Mouse (Mus musculus): ENCODE results near the gene Man2b1. TPM values are rescaled to one million over a fixed set of nuclear protein-coding genes. Genes with fewer than 3 reads are reported as not detected.

Man2b1 gene
- polyA plus RNA-seq (2016; fragmentation: Nextera tagmentation; extraction: Ambion mirVana), result 33.2 and 34.8 TPM in 2 replicates

DNA sequence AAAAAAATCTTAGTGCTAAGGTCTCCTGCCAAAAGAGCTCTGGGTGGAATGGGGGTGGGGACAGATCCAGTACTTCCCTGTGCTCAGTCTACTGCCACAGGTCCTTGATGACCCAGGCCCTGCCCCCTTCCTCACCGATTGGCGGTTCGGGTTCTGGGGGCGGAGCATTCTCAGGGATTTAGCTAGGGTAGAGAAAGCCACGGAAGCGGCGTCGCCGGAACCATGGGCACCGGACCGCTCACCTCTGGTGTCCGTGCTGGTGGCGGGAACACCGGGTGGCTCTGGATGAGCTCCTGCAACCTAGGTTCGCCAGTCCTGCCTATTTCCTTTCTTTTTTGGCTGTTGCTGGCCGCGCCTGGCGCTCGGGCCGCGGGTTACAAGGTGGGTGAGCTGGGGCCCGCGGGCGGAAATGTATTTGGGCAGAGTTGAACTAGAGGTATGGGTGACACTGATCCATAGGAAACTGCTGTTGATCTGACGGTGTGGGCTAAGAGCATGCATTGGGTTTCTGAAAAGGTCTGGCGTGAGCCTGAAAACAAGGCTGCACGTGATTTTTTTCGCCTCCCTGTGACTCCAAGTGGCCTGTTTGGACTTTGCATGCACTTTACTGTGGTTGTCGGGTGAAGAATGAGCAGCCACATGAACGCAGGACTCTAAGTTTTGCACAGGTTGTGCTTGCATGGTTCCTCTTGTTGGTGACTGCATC lies at the start of gene Man2b1:
Man2b1 (plus strand) TSS at position 163 of the 706 bp plus-strand sequence.
- Histone ChIP-seq H3K4me1 (replicated peaks) (peaks cover 45% of the 10 kb centered on the region), H3K9ac (peak within 1 kb of the TSS; percentile 82), H3K36me3 (peaks cover 36% of the 10 kb centered on the region), H3K4me2 (peak within 1 kb of the TSS; percentile 91), H3K4me3 (peak within 1 kb of the TSS; percentile 74), H3K27ac (ENCODE audit: poor library complexity, severe bottlenecking) (peak within 1 kb of the TSS; percentile 38), H3K9me3 (replicated peaks) (no peaks in the 10 kb centered on the region), H3K27me3 (replicated peaks) (no peaks in the 10 kb centered on the region)
- ATAC-seq (ENCODE audit: insufficient number of reproducible peaks, low FRiP score), result peak; percentile 86
- WGBS, result under 1% methylated on average over 30 of the region's 30 CpGs

DNA sequence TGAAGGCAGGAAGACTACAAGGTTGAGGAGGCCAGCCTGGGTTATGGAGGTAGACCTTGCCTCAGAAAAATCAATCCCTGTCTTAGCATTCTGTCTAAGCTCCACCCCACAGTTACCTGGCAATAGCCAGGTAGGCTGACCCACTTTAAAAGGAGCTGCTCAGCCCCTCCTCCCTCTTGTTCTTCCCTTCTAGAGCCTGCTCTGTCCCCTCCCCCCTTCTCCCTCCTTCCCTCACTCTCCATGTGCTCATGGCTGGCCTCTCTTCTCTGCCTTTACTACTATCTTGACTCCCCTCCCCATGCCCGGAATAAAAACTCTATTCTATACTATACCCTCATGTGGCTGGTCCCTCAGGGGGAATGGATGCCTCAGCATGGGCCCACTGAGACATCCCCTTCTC lies 49.2 kb upstream of the Man2b1 start:
- H3K9me3 ChIP-seq (replicated peaks), result no peaks in the 10 kb centered on the region
- 66% methylated on average over 1 of the region's 1 CpGs for WGBS
- H3K4me1 ChIP-seq (replicated peaks), result peaks cover 31% of the 10 kb centered on the region
- no peaks in the 10 kb centered on the region for H3K27me3 ChIP-seq (replicated peaks)
- no peak for ATAC-seq (ENCODE audit: insufficient number of reproducible peaks, low FRiP score)
- H3K36me3 ChIP-seq, result peaks cover 47% of the 10 kb centered on the region
- no peak overlapping the region for H3K4me3 ChIP-seq
- no peak overlapping the region for H3K27ac ChIP-seq (ENCODE audit: poor library complexity, severe bottlenecking)
- H3K4me2 ChIP-seq, result no peak overlapping the region
- H3K9ac ChIP-seq, result no peak overlapping the region

DNA sequence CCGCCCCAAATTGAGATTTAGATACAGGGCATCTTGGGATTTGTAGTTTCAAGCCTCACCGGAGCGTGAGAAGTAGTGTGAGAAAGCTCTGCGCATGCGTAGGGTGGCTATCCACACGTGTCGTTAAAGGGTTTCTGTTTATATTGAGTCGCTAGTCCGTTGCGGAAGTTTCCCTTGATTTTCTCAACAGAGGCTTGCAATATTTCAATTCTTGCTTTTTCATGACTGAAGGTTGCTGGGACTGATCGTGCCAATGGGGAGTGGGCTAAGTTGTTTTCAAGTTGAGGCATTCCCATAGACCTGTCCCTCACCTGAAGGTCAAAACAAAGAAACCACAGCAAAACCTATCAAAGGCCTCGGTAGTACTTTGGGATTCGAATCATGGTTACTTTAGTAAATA lies 48.3 kb upstream of the Man2b1 start:
- peaks cover 24% of the 10 kb centered on the region for H3K4me1 ChIP-seq (replicated peaks)
- H3K4me2 ChIP-seq, result peak overlapping the region; percentile 92
- no peaks in the 10 kb centered on the region for H3K27me3 ChIP-seq (replicated peaks)
- peak overlapping the region; percentile 92 for H3K4me3 ChIP-seq
- no peak for ATAC-seq (ENCODE audit: insufficient number of reproducible peaks, low FRiP score)
- peak overlapping the region; percentile 73 for H3K9ac ChIP-seq
- WGBS, result 2% methylated on average over 13 of the region's 13 CpGs
- H3K36me3 ChIP-seq, result peaks cover 41% of the 10 kb centered on the region
- H3K9me3 ChIP-seq (replicated peaks), result no peaks in the 10 kb centered on the region
- peak overlapping the region; percentile 16; the same call in 1 of the 2 replicates for H3K27ac ChIP-seq (ENCODE audit: poor library complexity, severe bottlenecking)

DNA sequence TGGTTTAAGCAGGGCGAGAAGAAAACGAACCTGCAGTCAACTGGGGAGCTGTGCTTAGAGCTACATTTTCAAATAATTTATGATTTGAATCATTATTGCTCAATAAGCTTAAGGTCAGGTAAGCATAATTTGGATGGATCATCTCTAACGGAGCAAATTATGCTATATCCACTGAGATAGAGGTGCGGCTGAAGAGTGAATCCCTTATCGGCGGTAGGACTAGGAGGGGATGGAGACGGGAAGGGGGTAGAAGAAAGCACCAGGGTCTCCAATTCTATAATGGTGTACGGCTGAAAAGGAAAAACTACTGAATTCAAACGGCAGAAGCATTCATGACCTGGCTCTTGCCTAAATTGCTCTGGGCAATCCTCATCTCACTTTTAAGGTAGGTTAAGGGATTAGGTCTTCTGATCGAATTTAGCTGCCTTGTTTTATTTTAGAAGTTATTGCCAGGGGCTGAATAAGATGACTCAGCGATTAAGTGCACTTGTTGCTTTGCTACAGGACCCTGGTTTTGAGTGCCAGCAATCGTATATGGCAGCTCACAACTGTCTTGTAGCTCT lies 47.8 kb upstream of the Man2b1 start:
- WGBS, result 4% methylated on average over 12 of the region's 12 CpGs
- Histone ChIP-seq H3K36me3 (peaks cover 41% of the 10 kb centered on the region), H3K9ac (peak overlapping the region; percentile 73), H3K4me2 (peak overlapping the region; percentile 92), H3K27ac (ENCODE audit: poor library complexity, severe bottlenecking) (peak overlapping the region; percentile 72), H3K27me3 (replicated peaks) (no peaks in the 10 kb centered on the region), H3K9me3 (replicated peaks) (no peaks in the 10 kb centered on the region), H3K4me1 (replicated peaks) (peaks cover 24% of the 10 kb centered on the region), H3K4me3 (peak overlapping the region; percentile 92)
- no peak for ATAC-seq (ENCODE audit: insufficient number of reproducible peaks, low FRiP score)

DNA sequence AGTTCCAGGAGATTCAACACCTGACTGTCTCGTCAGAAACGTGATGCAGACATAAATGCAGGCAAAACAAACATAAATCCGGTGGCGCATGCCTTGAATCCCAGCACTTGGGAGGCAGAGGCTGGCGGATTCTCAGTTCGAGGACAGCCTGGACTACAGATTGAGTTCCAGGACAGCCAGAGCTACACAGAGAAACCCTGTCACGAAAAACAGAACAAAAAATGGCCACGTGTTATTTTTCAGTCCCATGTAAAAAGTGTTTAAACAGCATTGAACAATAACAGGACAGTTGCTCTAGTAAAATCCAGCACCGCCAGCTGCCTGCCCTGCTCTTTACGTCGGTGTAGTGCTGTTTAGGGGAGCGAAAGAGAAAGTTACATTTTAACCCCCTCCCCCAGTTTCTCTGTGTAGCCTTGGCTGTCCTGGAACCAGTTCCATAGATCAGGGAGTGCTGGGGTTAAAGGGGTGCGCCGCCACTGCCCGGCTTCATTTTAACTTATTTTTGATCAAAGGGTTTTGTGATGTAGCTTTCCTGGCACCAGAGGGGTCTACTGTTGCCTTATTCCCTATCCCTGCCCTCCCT lies 47.3 kb upstream of the Man2b1 start:
- WGBS, result under 1% methylated on average over 15 of the region's 15 CpGs
- Histone ChIP-seq H3K4me3 (peak overlapping the region; percentile 92), H3K9ac (peak overlapping the region; percentile 73), H3K4me2 (peak overlapping the region; percentile 92), H3K27me3 (replicated peaks) (no peaks in the 10 kb centered on the region), H3K36me3 (peaks cover 42% of the 10 kb centered on the region), H3K9me3 (replicated peaks) (no peaks in the 10 kb centered on the region), H3K27ac (ENCODE audit: poor library complexity, severe bottlenecking) (peak overlapping the region; percentile 72), H3K4me1 (replicated peaks) (peaks cover 24% of the 10 kb centered on the region)
- no peak for ATAC-seq (ENCODE audit: insufficient number of reproducible peaks, low FRiP score)

DNA sequence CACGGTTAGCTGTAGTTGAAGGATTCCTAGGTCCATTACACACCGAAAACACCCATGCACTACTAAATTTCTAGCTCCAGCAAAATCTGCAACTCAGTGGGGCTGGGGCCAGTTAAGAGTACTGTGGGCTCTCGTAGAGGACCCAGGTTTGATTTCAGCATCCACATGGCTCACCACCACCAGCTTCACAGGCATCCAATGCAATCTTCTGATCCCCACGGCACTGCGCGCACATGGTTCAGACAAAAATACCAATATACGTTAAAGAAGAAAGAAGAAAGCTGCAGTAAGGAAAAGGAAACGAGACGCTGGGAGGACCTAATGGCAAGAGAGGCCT lies 46.7 kb upstream of the Man2b1 start:
- peaks cover 43% of the 10 kb centered on the region for H3K36me3 ChIP-seq
- H3K9me3 ChIP-seq (replicated peaks), result no peaks in the 10 kb centered on the region
- peak overlapping the region; percentile 72 for H3K27ac ChIP-seq (ENCODE audit: poor library complexity, severe bottlenecking)
- H3K27me3 ChIP-seq (replicated peaks), result no peaks in the 10 kb centered on the region
- peaks cover 24% of the 10 kb centered on the region for H3K4me1 ChIP-seq (replicated peaks)
- WGBS, result 0% methylated on average over 9 of the region's 9 CpGs
- peak; percentile 9 for ATAC-seq (ENCODE audit: insufficient number of reproducible peaks, low FRiP score)
- peak overlapping the region; percentile 73 for H3K9ac ChIP-seq
- H3K4me3 ChIP-seq, result peak overlapping the region; percentile 92
- peak overlapping the region; percentile 92 for H3K4me2 ChIP-seq

DNA sequence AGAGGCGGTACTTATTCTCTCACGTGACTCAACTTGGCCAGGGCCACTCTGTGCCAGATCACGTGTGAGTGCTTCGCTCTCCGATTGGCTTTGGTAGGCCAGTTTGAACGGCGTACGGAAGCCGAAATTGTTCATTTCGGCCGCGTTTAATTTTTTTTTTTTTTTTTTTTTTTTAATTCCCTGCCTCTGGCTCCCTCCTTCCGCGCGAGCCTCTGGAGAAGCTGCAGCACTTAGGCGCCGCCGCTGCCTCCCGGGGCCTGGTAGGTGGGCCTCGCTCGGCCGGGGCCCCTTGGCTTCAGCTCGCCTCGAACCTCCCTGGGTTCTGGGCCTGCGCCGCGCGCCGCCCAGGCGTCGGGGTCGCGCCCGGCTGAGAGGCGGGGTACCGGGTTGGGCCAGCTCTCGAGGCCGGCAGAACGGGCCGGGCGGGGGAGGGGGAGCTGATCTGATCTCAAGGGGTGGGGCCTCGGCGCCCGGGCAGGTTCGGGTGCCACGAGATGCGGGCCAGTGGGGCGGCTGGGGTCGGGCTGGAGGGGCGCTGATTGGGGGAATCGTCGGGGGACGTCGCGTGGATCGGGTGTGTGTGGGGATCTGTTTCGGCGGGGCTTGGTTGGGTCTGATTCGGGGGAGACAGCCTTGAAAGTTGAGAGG lies 46.2 kb upstream of the Man2b1 start, which contains the start of gene Tnpo2:
Tnpo2 (plus strand) TSS at position 198 of the 648 bp plus-strand sequence.
- no peaks in the 10 kb centered on the region for H3K9me3 ChIP-seq (replicated peaks)
- peak within 1 kb of the TSS; percentile 92 for H3K4me3 ChIP-seq
- peaks cover 43% of the 10 kb centered on the region for H3K36me3 ChIP-seq
- under 1% methylated on average over 59 of the region's 59 CpGs for WGBS
- H3K27ac ChIP-seq (ENCODE audit: poor library complexity, severe bottlenecking), result peak within 1 kb of the TSS; percentile 99
- H3K4me1 ChIP-seq (replicated peaks), result peaks cover 24% of the 10 kb centered on the region
- no peaks in the 10 kb centered on the region for H3K27me3 ChIP-seq (replicated peaks)
- peak within 1 kb of the TSS; percentile 92 for H3K4me2 ChIP-seq
- ATAC-seq (ENCODE audit: insufficient number of reproducible peaks, low FRiP score), result peak; percentile 94
- H3K9ac ChIP-seq, result peak within 1 kb of the TSS; percentile 95

DNA sequence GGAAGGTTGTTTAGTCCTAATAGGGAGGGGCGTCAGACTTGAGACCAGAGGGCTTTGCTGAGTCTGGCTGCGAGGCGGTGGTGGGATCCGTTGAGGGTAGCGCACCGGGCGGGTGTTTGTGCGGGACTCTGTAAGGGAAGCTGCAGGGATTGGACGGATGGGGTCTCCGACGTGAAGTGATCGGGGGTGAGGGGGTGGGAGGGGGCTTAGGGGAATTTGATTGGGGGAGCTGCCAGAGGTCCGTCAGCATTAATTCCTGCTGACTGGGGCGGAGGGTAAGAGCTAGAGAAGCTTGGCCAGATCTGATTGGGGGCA lies 45.7 kb upstream of the Man2b1 start:
- H3K4me3 ChIP-seq, result peak overlapping the region; percentile 92
- peak overlapping the region; percentile 91 for H3K4me2 ChIP-seq
- H3K27me3 ChIP-seq (replicated peaks), result no peaks in the 10 kb centered on the region
- peaks cover 43% of the 10 kb centered on the region for H3K36me3 ChIP-seq
- peaks cover 24% of the 10 kb centered on the region for H3K4me1 ChIP-seq (replicated peaks)
- peak; percentile 48 for ATAC-seq (ENCODE audit: insufficient number of reproducible peaks, low FRiP score)
- 0% methylated on average over 14 of the region's 14 CpGs for WGBS
- peak overlapping the region; percentile 99 for H3K27ac ChIP-seq (ENCODE audit: poor library complexity, severe bottlenecking)
- H3K9ac ChIP-seq, result peak overlapping the region; percentile 95
- H3K9me3 ChIP-seq (replicated peaks), result no peaks in the 10 kb centered on the region

DNA sequence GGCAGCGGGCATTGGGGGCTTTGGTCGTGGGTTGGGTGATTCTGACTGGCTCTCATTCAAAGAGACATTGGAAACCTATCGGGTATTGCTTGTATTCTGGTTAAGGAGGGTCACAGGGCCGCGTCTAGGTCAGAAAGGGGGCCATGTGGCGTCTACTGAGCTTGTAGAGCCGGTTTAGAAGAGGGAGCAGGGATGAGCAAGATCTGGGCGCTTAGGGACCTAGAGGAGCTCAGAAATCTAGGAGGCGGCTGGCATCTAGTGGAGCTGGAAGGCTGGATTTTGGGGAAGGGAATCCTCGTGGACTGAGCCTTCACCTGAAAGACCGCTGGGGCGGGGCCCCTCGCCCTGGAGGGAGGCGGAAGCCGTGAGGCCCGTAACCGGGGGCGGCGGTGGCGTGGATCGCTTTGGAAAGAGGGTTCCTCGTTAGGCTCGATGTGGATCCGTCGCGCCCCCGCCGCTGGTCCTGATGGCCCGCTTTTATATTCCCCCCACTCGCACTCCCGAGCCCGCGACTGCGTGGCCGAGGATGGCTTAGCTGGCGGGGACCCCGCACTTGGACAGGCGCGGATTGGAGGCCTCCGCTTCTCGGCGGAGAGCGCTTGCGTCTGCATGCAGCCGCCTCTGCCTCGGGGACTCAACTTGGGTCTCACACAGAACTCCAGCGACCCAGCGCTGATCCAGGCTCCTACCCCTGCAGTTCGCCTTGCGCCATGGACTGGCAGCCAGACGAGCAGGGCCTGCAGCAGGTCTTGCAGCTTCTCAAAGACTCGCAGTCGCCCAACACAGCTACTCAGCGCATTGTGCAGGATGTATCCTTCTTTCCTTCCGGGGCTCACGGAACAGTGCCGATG lies 45.2 kb upstream of the Man2b1 start:
- Histone ChIP-seq H3K4me3 (peak overlapping the region; percentile 92), H3K36me3 (peaks cover 42% of the 10 kb centered on the region), H3K27ac (ENCODE audit: poor library complexity, severe bottlenecking) (peak overlapping the region; percentile 99), H3K4me1 (replicated peaks) (peaks cover 24% of the 10 kb centered on the region), H3K9ac (peak overlapping the region; percentile 95), H3K27me3 (replicated peaks) (no peaks in the 10 kb centered on the region), H3K4me2 (peak overlapping the region; percentile 91), H3K9me3 (replicated peaks) (no peaks in the 10 kb centered on the region)
- under 1% methylated on average over 56 of the region's 57 CpGs for WGBS
- ATAC-seq (ENCODE audit: insufficient number of reproducible peaks, low FRiP score), result no peak; the same call in 1 of the 2 replicates

DNA sequence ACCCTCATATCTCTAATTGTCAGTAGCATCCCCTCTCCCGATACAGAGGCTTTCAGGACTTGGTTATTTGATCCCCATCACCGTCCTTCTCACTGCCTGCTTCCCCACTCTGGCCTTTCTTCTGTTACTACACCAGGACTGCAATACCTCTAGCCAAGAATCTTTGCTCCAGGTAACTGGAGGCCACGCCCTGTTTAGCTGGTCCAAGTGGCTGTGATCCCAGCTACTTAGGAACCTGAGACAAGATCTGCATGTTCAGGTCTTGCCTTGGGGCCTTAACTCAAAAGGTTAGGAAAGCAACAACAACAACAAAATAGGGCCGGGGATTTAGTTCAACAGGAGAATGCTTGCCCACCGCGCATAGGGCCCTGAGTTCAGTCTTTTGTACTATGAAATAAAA lies 39.5 kb upstream of the Man2b1 start:
- no peak for ATAC-seq (ENCODE audit: insufficient number of reproducible peaks, low FRiP score)
- H3K36me3 ChIP-seq, result peaks cover 88% of the 10 kb centered on the region
- no peak overlapping the region for H3K4me2 ChIP-seq
- H3K27me3 ChIP-seq (replicated peaks), result no peaks in the 10 kb centered on the region
- H3K9me3 ChIP-seq (replicated peaks), result no peaks in the 10 kb centered on the region
- no peak overlapping the region for H3K4me3 ChIP-seq
- WGBS, result 87% methylated on average over 6 of the region's 6 CpGs
- peaks cover under 1% of the 10 kb centered on the region for H3K4me1 ChIP-seq (replicated peaks)
- no peak overlapping the region for H3K27ac ChIP-seq (ENCODE audit: poor library complexity, severe bottlenecking)
- H3K9ac ChIP-seq, result no peak overlapping the region
